Mouse (Mus musculus) CH12.LX (cell line): ENCODE measurements around the gene Zfp839. TPM values are rescaled to one million over a fixed set of nuclear protein-coding genes. Genes with fewer than 3 reads are reported as not detected.
A peak's percentile ranks its signal among the peaks of the same experiment; 100 is the strongest.

Experiments
- DNase-seq: peaks from one replicate; pipeline ENCODE4 v3.0.0-alpha.2; 2013; ENCODE audit errors: extremely low read depth
- H3K27ac ChIP-seq: 2 replicates; pipeline ENCODE4 v1.5.1; 2012; ENCODE audit warnings: low read depth, mild to moderate bottlenecking, control low read depth, moderate library complexity; ENCODE audit not compliant: insufficient read depth
- H3K27me3 ChIP-seq: replicated peaks from 2 replicates; pipeline ENCODE3; 2012; ENCODE audit warnings: inconsistent platforms
- H3K36me3 ChIP-seq, 2 experiments: replicated peaks in 1 of 2; 2 replicates each; pipeline versions ENCODE3 to v1.6.1; 2012; ENCODE audit warnings: inconsistent platforms in 1 of 2, low read length in 1 of 2, mild to moderate bottlenecking in 1 of 2, mixed read lengths in 1 of 2, moderate library complexity in 1 of 2; ENCODE audit not compliant: control insufficient read depth in 1 of 2, insufficient read depth in 1 of 2
- H3K4me1 ChIP-seq, 2 experiments: 2 replicates each; pipeline ENCODE4 v1.6.1; 2012; ENCODE audit warnings: inconsistent platforms in 1 of 2, moderate library complexity in 1 of 2; ENCODE audit not compliant: insufficient read depth in 2 of 2, control insufficient read depth in 1 of 2
- H3K4me2 ChIP-seq: 2 replicates; pipeline ENCODE4 v1.6.1; 2012; ENCODE audit warnings: low read depth, mild to moderate bottlenecking, control low read depth; ENCODE audit not compliant: poor library complexity, insufficient read depth, severe bottlenecking
- H3K4me3 ChIP-seq, 3 experiments: fragments of 150-350 bp in 1 of 3; sonication (generic) in 1 of 3; replicated peaks in 1 of 3; 2 replicates each; pipeline versions ENCODE3 to v1.5.1; 2011 to 2012; ENCODE audit warnings: low read depth in 2 of 3, low read length in 2 of 3, mild to moderate bottlenecking in 2 of 3, moderate library complexity in 2 of 3, control low read depth in 1 of 3, improper control_type of control experiment in 1 of 3, inconsistent platforms in 1 of 3, mixed read lengths in 1 of 3; ENCODE audit not compliant: poor library complexity in 1 of 3
- H3K79me2 ChIP-seq: replicated peaks from 2 replicates; pipeline ENCODE4 v1.6.1; 2012; ENCODE audit warnings: mild to moderate bottlenecking, moderate library complexity; ENCODE audit not compliant: control insufficient read depth, poor library complexity, insufficient read depth, severe bottlenecking; ENCODE audit errors: extremely low read depth
- H3K9ac ChIP-seq: 2 replicates; pipeline ENCODE4 v1.6.1; 2012; ENCODE audit warnings: low read depth, mild to moderate bottlenecking, control low read depth, moderate library complexity; ENCODE audit not compliant: insufficient read depth
- H3K9me3 ChIP-seq: replicated peaks from 2 replicates; pipeline ENCODE3; 2012; ENCODE audit warnings: low read length, inconsistent platforms, mixed read lengths
- ELF1 ChIP-seq: IDR thresholded peaks from 2 replicates; pipeline ENCODE4 v1.6.1; 2014; ENCODE audit warnings: low read depth, mild to moderate bottlenecking, inconsistent platforms, low read length, improper control_type of control experiment
- HCFC1 ChIP-seq: IDR thresholded peaks from 2 replicates; pipeline ENCODE4 v1.6.1; 2012; ENCODE audit warnings: low read depth, mild to moderate bottlenecking, inconsistent platforms, low read length, improper control_type of control experiment
- IRF4 ChIP-seq: IDR thresholded peaks from 2 replicates; pipeline ENCODE4 v1.6.1; 2014; ENCODE audit warnings: low read depth, mild to moderate bottlenecking, inconsistent platforms, low read length, improper control_type of control experiment
- JUND ChIP-seq: conservative IDR thresholded peaks from 2 replicates; pipeline ENCODE4 v1.6.1; 2011; ENCODE audit warnings: low read depth, low read length, improper control_type of control experiment
- MAFK ChIP-seq: IDR thresholded peaks from 2 replicates; pipeline ENCODE4 v1.6.1; 2011; ENCODE audit warnings: low read length, improper control_type of control experiment; ENCODE audit not compliant: insufficient replicate concordance
- MAZ ChIP-seq: IDR thresholded peaks from 2 replicates; pipeline ENCODE4 v1.6.1; 2012; ENCODE audit warnings: low read depth, mild to moderate bottlenecking, inconsistent platforms, low read length, improper control_type of control experiment, moderate library complexity
- MEF2A ChIP-seq: IDR thresholded peaks from 2 replicates; pipeline ENCODE4 v1.6.1; 2014; ENCODE audit warnings: low read depth, mild to moderate bottlenecking, inconsistent platforms, low read length, improper control_type of control experiment, borderline replicate concordance
- MXI1 ChIP-seq: IDR thresholded peaks from 2 replicates; pipeline ENCODE4 v1.6.1; 2011; ENCODE audit warnings: mild to moderate bottlenecking, low read depth, low read length, improper control_type of control experiment
- NELFE ChIP-seq: IDR thresholded peaks from 2 replicates; pipeline ENCODE4 v1.6.1; 2011; ENCODE audit warnings: low read depth, low read length, improper control_type of control experiment
- NRF1 ChIP-seq: IDR thresholded peaks from 2 replicates; pipeline ENCODE4 v1.6.1; 2014; ENCODE audit warnings: low read depth, mild to moderate bottlenecking, inconsistent platforms, low read length, improper control_type of control experiment, moderate library complexity
- POLR2A ChIP-seq: IDR thresholded peaks from 2 replicates; pipeline ENCODE4 v1.6.1; 2011; ENCODE audit warnings: low read depth, mild to moderate bottlenecking, improper control_type of control experiment, low read length
- RAD21 ChIP-seq: IDR thresholded peaks from 2 replicates; pipeline ENCODE4 v1.6.1; 2011; ENCODE audit warnings: low read depth, mild to moderate bottlenecking, low read length, improper control_type of control experiment, moderate library complexity
- RCOR1 ChIP-seq: conservative IDR thresholded peaks from 2 replicates; pipeline ENCODE4 v1.6.1; 2012; ENCODE audit warnings: low read depth, mild to moderate bottlenecking, inconsistent platforms, low read length, improper control_type of control experiment
- SIN3A ChIP-seq: IDR thresholded peaks from 2 replicates; pipeline ENCODE4 v1.6.1; 2012; ENCODE audit warnings: low read length, improper control_type of control experiment, inconsistent platforms
- SMC3 ChIP-seq: IDR thresholded peaks from 2 replicates; pipeline ENCODE4 v1.6.1; 2011; ENCODE audit warnings: low read depth, low read length, improper control_type of control experiment
- TBP ChIP-seq: conservative IDR thresholded peaks from 2 replicates; pipeline ENCODE4 v1.6.1; 2011; ENCODE audit warnings: low read depth, low read length, improper control_type of control experiment
- USF1 ChIP-seq: IDR thresholded peaks from 2 replicates; pipeline ENCODE4 v1.6.1; 2014; ENCODE audit warnings: low read depth, mild to moderate bottlenecking, inconsistent platforms, low read length, improper control_type of control experiment
- ZKSCAN1 ChIP-seq: IDR thresholded peaks from 2 replicates; pipeline ENCODE4 v1.6.1; 2012; ENCODE audit warnings: low read depth, inconsistent platforms, low read length, improper control_type of control experiment, borderline replicate concordance
- dilution Hi-C: fragments of 300-500 bp; cut with MboI; formaldehyde crosslinking; loops from 2 replicates; pipeline ENCODE4 v1.14.3; 2020; ENCODE audit warnings: low sequenced_read_pairs; ENCODE audit not compliant: extremely low pct_unique_long_range_greater_than_20kb, extremely low pct_ligation_motif_present
- in situ Hi-C: fragments of 300-500 bp; cut with MboI; formaldehyde crosslinking; loops from 3 replicates; pipeline ENCODE4 v1.14.3; 2019; ENCODE audit warnings: low sequenced_read_pairs, low pct_ligation_motif_present, low pct_unique_long_range_greater_than_20kb, mixed read lengths
- polyA plus RNA-seq: library from polyadenylated mRNA; unstranded; fragments of >175 nt; gene quantifications from 2 replicates; pipeline ENCODE4 v1.2.1, GENCODE M21; 2012; ENCODE audit warnings: low read depth; ENCODE audit not compliant: insufficient read length
- total RNA-seq, 2 experiments: library from RNA; depleted of rRNA; stranded (reverse); fragments of 300-350 nt in 1 of 2; fragments of >200 nt in 1 of 2; gene quantifications; 2 replicates each; pipeline ENCODE4 v1.2.3; 2012 to 2014

Gene Zfp839
- total and polyA plus RNA-seq, 3 experiments = 3.7 to 9.2 (median 7.8) TPM

DNA sequence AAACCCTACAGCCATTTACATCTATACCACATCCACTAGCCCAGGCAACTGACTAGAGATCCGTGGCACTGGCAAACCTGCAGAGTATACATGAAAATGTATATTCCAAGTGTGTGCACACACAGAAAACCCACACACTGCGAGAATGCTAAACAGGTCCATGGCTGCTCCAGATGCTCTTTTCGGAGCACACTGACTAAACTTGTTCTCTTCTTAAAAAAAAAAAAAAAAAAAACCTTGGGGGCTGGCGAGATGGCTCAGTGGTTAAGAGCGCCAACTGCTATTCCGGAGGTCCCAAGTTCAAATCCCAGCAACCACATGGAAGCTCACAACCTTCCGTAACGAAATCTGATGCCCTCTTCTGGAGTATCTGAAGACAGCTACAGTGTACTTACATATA is 12.2 kb upstream of the Zfp839 start:
- dilution Hi-C loops = no loop called here

DNA sequence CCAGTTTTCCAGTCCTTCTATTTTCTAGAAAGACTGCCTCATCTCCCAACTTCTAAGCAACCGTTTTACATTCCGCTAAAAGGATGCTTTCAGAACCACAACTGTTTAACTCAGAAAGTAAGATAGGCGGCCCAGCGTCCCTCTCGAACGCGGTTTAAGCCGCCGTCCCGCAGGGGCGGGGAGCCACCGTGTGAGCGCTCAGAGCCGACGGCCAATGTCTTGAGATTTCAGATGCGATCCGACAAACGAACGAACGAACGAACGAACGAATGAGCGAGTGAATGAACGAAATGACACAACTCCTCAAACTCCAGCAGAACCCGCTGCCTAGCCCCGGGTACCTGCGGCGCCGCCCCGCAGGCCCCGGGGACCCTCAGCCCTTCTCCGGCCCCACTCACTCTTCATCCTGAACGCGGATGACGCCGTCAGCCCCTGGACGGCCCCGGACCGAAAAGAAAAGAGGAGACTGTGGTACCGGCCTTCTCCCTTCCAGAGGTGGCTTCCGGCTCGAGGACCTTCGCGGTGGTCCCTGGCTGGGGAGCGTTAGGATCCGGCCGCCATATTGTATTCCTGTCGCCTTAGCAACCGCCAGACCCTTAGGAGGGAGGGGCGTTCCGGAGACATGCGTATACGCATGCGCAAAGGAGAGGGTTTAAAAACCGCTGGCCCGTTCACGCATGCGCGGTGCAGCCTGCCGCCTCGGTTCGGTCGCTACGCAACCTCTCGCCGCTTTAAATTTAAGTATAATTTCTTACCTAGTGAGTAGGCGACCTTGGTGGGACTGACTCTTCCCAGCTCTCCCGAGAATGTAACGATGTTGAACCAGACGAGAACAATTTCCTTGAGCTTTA is 9.5 kb upstream of the Zfp839 start, which contains the start of gene Mok:
Mok (minus strand) TSS at position 592 of the 851 bp plus-strand sequence.
- in situ Hi-C loops = loop anchor here (5.0 to 10.0 kb wide), 3 partner anchors 106 to 423 kb away; partner anchors contain the start of gene Wdr20
- H3K9ac ChIP-seq = peak within 1 kb of the TSS; percentile 42; the same call in 1 of the 2 replicates
- dilution Hi-C loops = no loop called here

More for the DNA sequence above, 12.2 kb upstream of the Zfp839 start:
- TF ChIP-seq IRF4 (no peak), JUND (no peak), RCOR1 (no peak), MXI1 (no peak), POLR2A (no peak), HCFC1 (no peak), ZKSCAN1 (no peak)
- Histone ChIP-seq H3K27me3 (peaks cover 10% of the 10 kb centered on the region), H3K9me3 (no peaks in the 10 kb centered on the region), H3K9ac (no peak overlapping the region), H3K79me2 (no peaks in the 10 kb centered on the region), H3K4me3 (no peak overlapping the region), H3K36me3 (no peaks in the 10 kb centered on the region), H3K27ac (no peak overlapping the region), H3K4me1 (peaks cover 0 to 34% of the 10 kb centered on the region in 2 experiments; a peak in 2 of 4 replicates), H3K4me2 (no peak overlapping the region)
- in situ Hi-C loops = no loop called here
- no peak for DNase-seq

More for the DNA sequence above, 9.5 kb upstream of the Zfp839 start, which contains the start of gene Mok:
- peaks cover 3 to 41% of the 10 kb centered on the region in 2 experiments; a peak in 2 of 4 replicates for H3K4me1 ChIP-seq
- no peak for TF ChIP-seq USF1
- peak; percentile 95 for TF ChIP-seq MXI1
- TF ChIP-seq HCFC1 = peak; percentile 65
- TF ChIP-seq MAFK = no peak
- TF ChIP-seq TBP = peak; percentile 94
- no peak; the same call in 1 of the 2 replicates for TF ChIP-seq RAD21
- TF ChIP-seq POLR2A = peak; percentile 51; the same call in 1 of the 2 replicates
- no peak for TF ChIP-seq SMC3
- TF ChIP-seq MEF2A = no peak
- TF ChIP-seq MAZ = 0 out of 2 replicates have a peak, but pooled peaks have one; percentile 44
- peak; percentile 73 for TF ChIP-seq NELFE
- peak; percentile 96 for TF ChIP-seq NRF1
- 0 out of 2 replicates have a peak, but pooled peaks have one; percentile 15 for TF ChIP-seq ELF1
- peak; percentile 26; the same call in 1 of the 2 replicates for TF ChIP-seq SIN3A
- no peak within 1 kb of the TSS for H3K27ac ChIP-seq
- H3K4me3 ChIP-seq = peak within 1 kb of the TSS; percentile 63 to 81 (median 67)
- no peaks in the 10 kb centered on the region for H3K79me2 ChIP-seq
- peaks cover 10% of the 10 kb centered on the region for H3K27me3 ChIP-seq
- no peaks in the 10 kb centered on the region for H3K36me3 ChIP-seq
- H3K9me3 ChIP-seq = no peaks in the 10 kb centered on the region
- peak; percentile 94 for DNase-seq
- peak within 1 kb of the TSS; percentile 73 for H3K4me2 ChIP-seq
